Mouse (Mus musculus) E14TG2a.4 (cell line): ENCODE results near the gene Aph1a.
A peak's percentile ranks its signal among the peaks of the same experiment; 100 is the strongest.
"Not testable (repeated sequence)": the region's sequence is repeated elsewhere in the genome, so short reads cannot be mapped to it uniquely, and the experiment has no call there.

Experiments
- H3K27me3 ChIP-seq: 2 replicates; pipeline ENCODE4 v1.6.1; 2014; ENCODE audit warnings: low read length, control low read depth; ENCODE audit not compliant: insufficient read depth
- H3K36me3 ChIP-seq: 2 replicates; pipeline ENCODE4 v1.6.1; 2014; ENCODE audit warnings: low read length, control low read depth; ENCODE audit not compliant: insufficient read depth
- H3K4me1 ChIP-seq: replicated peaks from 2 replicates; pipeline ENCODE4 v1.6.1; 2014; ENCODE audit warnings: low read depth, low read length, control low read depth
- H3K4me3 ChIP-seq: replicated peaks from 2 replicates; pipeline ENCODE4 v1.5.1; 2014; ENCODE audit warnings: mild to moderate bottlenecking, low read length
- H3K9me3 ChIP-seq: 2 replicates; pipeline ENCODE4 v1.6.1; 2014; ENCODE audit warnings: low read length, control low read depth
- CTCF ChIP-seq: conservative IDR thresholded peaks from 2 replicates; pipeline ENCODE4 v1.5.1; 2014; ENCODE audit warnings: low read length
- NANOG ChIP-seq: IDR thresholded peaks from 2 replicates; pipeline ENCODE4 v1.6.1; 2014; ENCODE audit warnings: borderline replicate concordance, low read length, mixed read lengths
- POU5F1 ChIP-seq: IDR thresholded peaks from 2 replicates; pipeline ENCODE4 v1.6.1; 2014; ENCODE audit warnings: low read length, borderline replicate concordance

The Aph1a gene

DNA sequence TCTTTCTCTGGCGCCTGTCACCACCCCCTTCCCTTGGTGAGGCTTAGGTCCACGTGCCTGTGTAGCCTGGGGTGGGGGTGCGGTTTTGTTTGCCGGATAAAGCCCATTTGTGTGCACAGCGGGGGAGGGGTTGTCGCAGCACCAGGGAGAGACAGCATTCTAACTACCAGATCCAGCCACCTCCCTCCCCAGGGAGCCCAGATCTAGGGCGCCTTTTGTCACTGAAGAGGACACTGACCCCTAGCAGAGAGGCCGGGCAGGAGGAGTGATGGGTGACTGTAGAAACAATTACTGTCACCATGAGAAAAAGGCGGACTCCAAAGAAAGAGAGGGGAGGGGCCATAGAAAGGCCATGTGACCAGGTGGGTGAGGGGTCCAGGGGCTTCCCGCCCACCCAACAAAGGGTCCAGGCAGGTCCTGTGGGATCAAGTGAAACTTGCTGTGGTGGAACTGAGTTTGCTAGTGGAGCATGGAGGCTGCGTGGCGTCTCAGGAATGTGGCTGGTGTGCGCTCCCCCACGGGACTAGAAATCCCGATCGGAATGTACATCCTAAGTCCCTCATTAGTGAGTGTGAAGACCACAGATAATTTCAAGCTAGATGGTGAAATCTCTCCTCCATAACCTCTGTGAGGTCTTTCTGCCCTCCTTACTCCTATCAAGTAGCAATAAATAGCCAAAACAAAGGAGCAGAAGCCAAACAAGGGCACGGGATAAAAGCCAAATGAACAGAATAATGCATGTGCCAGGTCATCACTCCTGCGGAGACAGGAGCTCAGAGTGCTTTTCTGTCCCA lies 11.6 kb downstream of the Aph1a start:
- Histone ChIP-seq H3K36me3 (no peaks in the 10 kb centered on the region), H3K4me3 (peak overlapping the region; percentile 69), H3K4me1 (peaks cover 57% of the 10 kb centered on the region), H3K9me3 (no peaks in the 10 kb centered on the region), H3K27me3 (peaks cover 62% of the 10 kb centered on the region)
- TF ChIP-seq CTCF (no peak), NANOG (no peak), POU5F1 (no peak)

DNA sequence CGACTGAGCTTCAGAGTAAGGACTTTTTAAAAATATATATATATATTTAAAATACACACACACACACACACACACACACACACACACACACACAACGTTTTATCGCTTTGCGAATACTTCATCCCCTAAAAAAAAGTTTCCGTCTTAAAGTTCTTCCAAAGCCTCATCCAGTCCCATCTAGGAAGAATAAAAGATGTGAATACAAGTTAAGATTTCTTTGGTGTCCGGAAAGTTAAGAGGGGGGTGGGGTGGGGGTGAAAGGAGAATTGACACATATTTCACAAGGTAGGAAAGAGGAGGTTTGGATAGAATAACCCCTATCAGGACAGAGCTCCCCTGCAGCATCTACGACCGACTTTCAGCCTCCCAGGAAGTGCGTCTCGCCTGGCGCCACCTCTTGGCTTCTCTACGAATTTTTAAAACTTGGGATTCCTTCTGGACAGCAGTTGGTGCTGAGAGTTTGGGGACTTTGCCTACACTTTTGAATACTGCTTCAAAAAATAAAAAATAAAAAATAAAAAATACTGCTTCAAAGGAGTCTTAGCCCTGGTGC lies 12.2 kb downstream of the Aph1a start:
- Histone ChIP-seq H3K36me3 (no peaks in the 10 kb centered on the region), H3K4me1 (peaks cover 62% of the 10 kb centered on the region), H3K4me3 (peak overlapping the region; percentile 69), H3K9me3 (no peaks in the 10 kb centered on the region), H3K27me3 (peaks cover 59% of the 10 kb centered on the region)
- TF ChIP-seq CTCF (peak; percentile 24), NANOG (no peak)

DNA sequence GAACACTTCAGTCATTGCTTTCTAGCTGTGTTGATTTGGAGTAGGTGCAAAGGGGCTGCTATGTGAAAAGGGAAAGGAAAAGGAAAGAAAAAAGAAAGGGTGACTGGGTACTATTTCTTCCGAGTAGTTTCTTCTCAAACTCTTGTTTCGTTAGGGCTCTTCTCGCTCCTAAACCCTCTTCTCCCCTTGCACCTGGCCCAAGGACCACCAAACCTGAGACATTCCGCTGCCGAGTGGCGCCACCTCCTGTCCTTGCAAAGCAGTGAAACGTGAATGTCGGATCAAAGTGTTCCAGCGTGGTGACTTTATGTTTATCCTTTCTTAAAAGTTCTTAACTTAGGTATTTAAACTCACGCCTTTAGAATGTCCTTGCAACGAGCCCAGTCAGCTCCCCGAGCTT lies 13.1 kb downstream of the Aph1a start:
- Histone ChIP-seq H3K9me3 (no peaks in the 10 kb centered on the region), H3K4me1 (peaks cover 58% of the 10 kb centered on the region), H3K27me3 (peaks cover 50% of the 10 kb centered on the region), H3K36me3 (no peaks in the 10 kb centered on the region), H3K4me3 (peak overlapping the region; percentile 13; the same call in 1 of the 2 replicates)
- TF ChIP-seq POU5F1 (no peak), CTCF (peak; percentile 61), NANOG (no peak)

DNA sequence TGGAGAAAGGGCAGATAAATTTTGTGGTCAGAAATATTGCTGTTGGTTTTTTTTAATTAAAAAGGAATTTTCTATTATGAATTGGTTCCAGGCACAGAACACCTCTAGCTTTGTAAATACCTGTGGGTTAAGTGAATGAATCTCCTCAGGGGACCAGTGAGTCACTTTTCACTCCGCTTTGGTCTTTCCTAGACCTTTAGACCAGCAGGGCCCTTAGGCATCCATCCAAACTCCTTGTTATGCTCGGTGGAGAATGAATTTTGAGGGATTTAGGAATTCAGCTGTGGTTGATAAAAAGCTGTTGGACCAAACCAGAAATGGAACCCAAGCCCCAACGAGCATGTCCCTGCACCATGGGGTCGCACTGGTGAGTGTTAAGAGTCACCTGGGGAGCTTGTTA lies 13.8 kb downstream of the Aph1a start:
- no peak for TF ChIP-seq CTCF
- no peak for TF ChIP-seq NANOG
- TF ChIP-seq POU5F1, result no peak
- Histone ChIP-seq H3K27me3 (peaks cover 43% of the 10 kb centered on the region), H3K9me3 (no peaks in the 10 kb centered on the region), H3K4me1 (peaks cover 52% of the 10 kb centered on the region), H3K4me3 (no peak overlapping the region), H3K36me3 (no peaks in the 10 kb centered on the region)

DNA sequence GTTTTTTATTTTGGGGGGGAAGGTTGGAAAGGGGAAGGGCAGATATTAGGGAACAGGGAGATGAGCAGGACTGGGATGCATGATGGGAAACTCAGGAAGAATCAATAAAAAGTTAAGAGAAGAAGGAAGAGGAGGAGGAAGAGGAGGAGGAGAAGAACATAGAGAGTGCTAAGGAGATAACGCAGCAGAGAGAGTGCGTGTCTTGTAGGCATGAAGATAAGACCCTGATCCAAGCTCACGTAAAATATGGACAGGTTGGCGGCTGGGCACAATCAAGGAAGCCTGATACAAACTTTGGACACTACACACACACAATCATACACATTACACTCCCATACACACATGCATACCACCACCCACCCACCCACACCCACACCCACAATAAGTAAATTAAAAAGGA lies 20.9 kb downstream of the Aph1a start:
- TF ChIP-seq POU5F1, result no peak
- no peak for TF ChIP-seq NANOG
- TF ChIP-seq CTCF, result no peak
- Histone ChIP-seq H3K27me3 (peaks cover 4% of the 10 kb centered on the region; the same call in 1 of the 2 replicates), H3K36me3 (no peaks in the 10 kb centered on the region), H3K4me1 (peaks cover 7% of the 10 kb centered on the region), H3K9me3 (no peaks in the 10 kb centered on the region), H3K4me3 (no peak overlapping the region)

DNA sequence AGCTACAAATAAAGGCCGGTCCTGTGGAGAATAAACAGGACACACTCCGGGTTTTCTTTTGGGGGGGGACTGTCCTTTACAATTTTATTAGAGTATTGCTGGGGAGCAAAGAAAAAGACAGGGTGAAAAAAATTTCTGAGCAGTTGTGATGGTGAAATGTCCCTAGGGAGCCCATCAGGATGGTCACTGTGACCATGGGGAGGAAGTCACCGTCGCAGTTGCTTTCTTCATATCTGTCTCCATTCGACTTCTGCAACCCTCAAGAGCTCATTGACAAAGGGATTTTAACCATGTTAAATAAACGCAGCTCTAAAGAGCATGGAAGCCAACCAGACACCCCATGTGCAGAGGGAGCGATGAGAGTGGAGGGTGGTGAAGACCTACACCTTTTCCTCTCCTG lies 23.0 kb downstream of the Aph1a start:
- Histone ChIP-seq H3K27me3 (peaks cover 4% of the 10 kb centered on the region; the same call in 1 of the 2 replicates), H3K36me3 (no peaks in the 10 kb centered on the region), H3K4me3 (no peak overlapping the region), H3K9me3 (no peaks in the 10 kb centered on the region), H3K4me1 (peaks cover 13% of the 10 kb centered on the region)
- no peak for TF ChIP-seq POU5F1
- no peak for TF ChIP-seq CTCF
- TF ChIP-seq NANOG, result no peak

DNA sequence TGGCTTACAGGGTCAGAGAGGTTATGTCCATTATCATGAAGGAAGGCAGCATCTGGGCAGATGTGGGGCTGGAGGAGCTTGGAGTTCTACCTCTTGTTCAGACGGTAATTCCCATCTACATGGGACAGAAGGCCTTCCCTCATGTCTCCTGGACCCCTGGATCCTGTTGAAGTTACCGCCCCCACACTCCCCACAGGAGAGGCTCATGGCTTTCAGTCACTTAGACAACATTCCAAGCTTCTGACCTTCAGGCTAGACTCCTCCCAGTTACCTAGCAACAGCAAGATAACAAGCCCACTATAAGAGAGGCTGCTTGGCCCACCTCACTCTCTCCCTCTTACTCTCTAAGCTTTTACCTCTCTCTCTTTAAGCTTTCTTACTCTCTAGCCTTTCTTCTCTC lies 26.8 kb downstream of the Aph1a start:
- H3K4me1 ChIP-seq, result peaks cover 17% of the 10 kb centered on the region
- not testable (repeated sequence) for H3K27me3 ChIP-seq, H3K9me3 ChIP-seq, H3K4me3 ChIP-seq, H3K36me3 ChIP-seq

DNA sequence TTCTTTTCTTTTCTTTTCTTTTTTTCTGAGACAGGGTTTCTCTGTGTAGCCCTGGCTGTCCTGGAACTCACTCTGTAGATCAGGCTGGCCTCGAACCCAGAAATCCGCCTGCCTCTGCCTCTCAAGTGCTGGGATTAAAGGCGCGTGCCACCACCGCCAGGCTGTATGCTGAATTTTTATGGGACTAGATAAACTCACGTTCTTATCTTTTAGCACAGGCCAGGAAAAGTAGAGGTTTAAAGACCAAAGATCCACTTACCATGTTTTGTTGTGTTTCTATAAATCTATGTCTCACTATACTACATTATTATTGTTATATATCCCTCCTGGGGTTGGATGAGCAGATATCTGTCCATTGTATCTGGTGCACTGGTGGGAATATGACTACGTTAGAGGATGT lies 29.7 kb downstream of the Aph1a start:
- H3K4me3 ChIP-seq, H3K9me3 ChIP-seq, H3K27me3 ChIP-seq, H3K36me3 ChIP-seq: not testable (repeated sequence)
- H3K4me1 ChIP-seq, result peaks cover 29% of the 10 kb centered on the region

DNA sequence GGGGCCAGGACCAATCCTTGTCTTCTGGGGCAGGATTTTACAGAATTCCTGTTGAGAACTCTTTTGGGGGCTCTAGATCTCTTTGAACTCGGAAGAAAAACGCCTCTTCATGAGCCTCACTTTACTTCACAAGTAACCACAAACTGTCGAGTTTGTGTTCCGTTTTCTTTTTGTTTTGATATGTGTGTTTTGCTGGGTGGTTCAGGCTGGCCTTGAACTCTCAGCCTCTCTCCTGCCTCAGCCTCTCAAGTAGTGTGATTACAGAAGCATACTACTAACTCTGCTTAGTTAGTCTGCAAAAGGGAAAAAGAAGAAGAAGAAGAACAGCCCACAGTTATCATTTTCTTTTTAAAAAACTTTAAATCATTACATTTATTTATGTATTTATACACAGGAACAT lies 30.4 kb downstream of the Aph1a start:
- TF ChIP-seq CTCF, result no peak
- no peak for TF ChIP-seq NANOG
- TF ChIP-seq POU5F1, result no peak
- Histone ChIP-seq H3K36me3 (no peaks in the 10 kb centered on the region), H3K9me3 (no peaks in the 10 kb centered on the region), H3K27me3 (no peaks in the 10 kb centered on the region), H3K4me1 (peaks cover 30% of the 10 kb centered on the region), H3K4me3 (no peak overlapping the region)

DNA sequence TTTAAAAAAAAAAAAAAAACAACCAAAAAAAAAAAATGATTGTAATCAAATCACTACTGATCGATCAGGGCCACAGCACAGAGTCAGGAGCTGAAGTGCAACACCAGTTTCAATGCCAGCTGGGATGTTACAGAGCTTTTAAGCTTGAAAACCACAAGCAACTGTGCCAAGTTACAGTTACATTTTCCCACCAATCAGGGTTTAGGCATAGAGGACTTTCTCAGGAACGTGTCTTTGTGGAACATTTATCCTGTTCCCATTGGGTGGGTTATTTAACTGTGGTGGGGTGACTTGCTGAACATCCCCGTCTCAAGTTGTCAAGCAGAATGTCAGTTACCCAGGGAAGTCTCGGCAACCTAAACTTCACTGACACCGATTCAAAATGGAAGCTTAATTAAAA lies 31.3 kb downstream of the Aph1a start:
- Histone ChIP-seq H3K4me1 (peaks cover 26% of the 10 kb centered on the region), H3K9me3 (no peaks in the 10 kb centered on the region), H3K4me3 (no peak overlapping the region), H3K36me3 (no peaks in the 10 kb centered on the region), H3K27me3 (no peaks in the 10 kb centered on the region)
- no peak for TF ChIP-seq CTCF
- no peak for TF ChIP-seq NANOG
- no peak for TF ChIP-seq POU5F1
